ENCODE assay signal across 30 mouse cellular contexts in the genomic region with DNA sequence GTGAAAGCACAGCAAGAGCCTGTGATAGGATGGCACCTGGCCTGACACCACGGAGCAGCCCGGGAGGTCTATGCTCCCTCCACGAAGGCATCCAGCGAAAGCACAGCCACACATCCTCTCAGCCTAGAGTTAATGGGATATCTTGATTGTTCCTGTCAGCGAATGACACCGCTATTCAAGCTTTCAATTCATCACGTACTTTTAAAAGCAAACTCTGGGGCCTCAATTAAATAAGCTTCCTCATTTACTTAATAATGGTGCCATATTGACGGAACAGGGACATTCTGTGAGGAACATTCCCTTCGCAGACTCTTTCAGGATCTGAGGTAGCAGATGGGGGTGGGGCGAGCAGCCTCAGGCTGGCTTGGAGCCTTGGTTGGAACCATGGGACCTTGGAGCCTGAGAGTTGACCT. TPM values are rescaled to one million over a fixed set of nuclear protein-coding genes. Genes with fewer than 3 reads are reported as not detected.
DNase-seq lines count a peak whose midpoint lies in the region; ATAC-seq and TF ChIP-seq lines count a peak whose summit lies in the region.
"Had no signal": no experiment of that assay in that cellular context is flagged by ENCODE, and none has a peak within 500 bp of the region (broad histone marks: within the 10 kb centered on the region; RNA-seq: fewer than 3 reads in every experiment).

No protein-coding gene starts in this region.

- no peaks in the 10 kb centered on the region for H3K4me1 ChIP-seq in forebrain, embryonic 11.5 days (replicated peaks; ENCODE audit: control insufficient read depth, insufficient read depth, low read length)
- H3K4me1 ChIP-seq in forebrain, embryonic 10.5 days: peaks cover 36% of the 10 kb centered on the region
- H3K4me1 ChIP-seq in forebrain, embryonic 12.5 days: peaks cover 19% of the 10 kb centered on the region
- H3K4me1 ChIP-seq in forebrain, postnatal 0 days (ENCODE audit: insufficient read depth): no peaks in the 10 kb centered on the region
- H3K4me1 ChIP-seq: heart, embryonic 15.5 days; hindbrain, embryonic 15.5 days; liver, embryonic 13.5 days; neural tube, embryonic 12.5 days had no signal

- WGBS in forebrain, embryonic 11.5 days: 57% methylated on average over 10 of the region's 10 CpGs
- 70% methylated on average over 10 of the region's 10 CpGs for WGBS in forebrain, embryonic 10.5 days
- WGBS in forebrain, embryonic 12.5 days: 28% methylated on average over 10 of the region's 10 CpGs
- WGBS in forebrain, postnatal 0 days: 30% methylated on average over 10 of the region's 10 CpGs

- H3K9ac ChIP-seq in forebrain, embryonic 11.5 days (ENCODE audit: low read length): no peak overlapping the region
- H3K9ac ChIP-seq in forebrain, embryonic 12.5 days: no peak overlapping the region
- no peak overlapping the region for H3K9ac ChIP-seq in forebrain, postnatal 0 days
- H3K9ac ChIP-seq: heart, embryonic 15.5 days; hindbrain, embryonic 15.5 days; limb, embryonic 15.5 days; liver, embryonic 13.5 days; midbrain, embryonic 12.5 days; neural tube, embryonic 12.5 days had no signal

- H3K4me2 ChIP-seq in forebrain, embryonic 11.5 days (ENCODE audit: low read depth, low read length, severe bottlenecking): no peak overlapping the region
- no peak overlapping the region for H3K4me2 ChIP-seq in forebrain, embryonic 12.5 days
- H3K4me2 ChIP-seq in forebrain, postnatal 0 days (ENCODE audit: low read depth): no peak overlapping the region
- H3K4me2 ChIP-seq: heart, embryonic 15.5 days; hindbrain, embryonic 15.5 days; limb, embryonic 15.5 days; liver, embryonic 13.5 days; midbrain, embryonic 12.5 days; neural tube, embryonic 12.5 days had no signal

- H3K9me3 ChIP-seq in forebrain, embryonic 11.5 days (ENCODE audit: control insufficient read depth, low read length): no peaks in the 10 kb centered on the region; the same call in 1 of the 2 replicates
- H3K9me3 ChIP-seq in forebrain, embryonic 10.5 days: no peaks in the 10 kb centered on the region
- H3K9me3 ChIP-seq in forebrain, embryonic 12.5 days: no peaks in the 10 kb centered on the region
- H3K9me3 ChIP-seq in forebrain, postnatal 0 days (ENCODE audit: low read length): no peaks in the 10 kb centered on the region
- H3K9me3 ChIP-seq: heart, embryonic 10.5 days; heart, embryonic 15.5 days; hindbrain, embryonic 15.5 days; limb, embryonic 10.5 days; limb, embryonic 15.5 days; liver, embryonic 13.5 days had no signal

- no peaks in the 10 kb centered on the region for H3K27me3 ChIP-seq in forebrain, embryonic 11.5 days (ENCODE audit: control insufficient read depth, insufficient read depth, low read length)
- peaks cover 7% of the 10 kb centered on the region for H3K27me3 ChIP-seq in forebrain, embryonic 10.5 days (ENCODE audit: poor library complexity, severe bottlenecking)
- peaks cover 34% of the 10 kb centered on the region for H3K27me3 ChIP-seq in forebrain, embryonic 12.5 days
- H3K27me3 ChIP-seq in forebrain, postnatal 0 days (ENCODE audit: insufficient read depth, low read length): no peaks in the 10 kb centered on the region
- H3K27me3 ChIP-seq: hindbrain, embryonic 15.5 days; limb, embryonic 15.5 days; liver, embryonic 13.5 days; neural tube, embryonic 12.5 days had no signal

- no peaks in the 10 kb centered on the region for H3K36me3 ChIP-seq in forebrain, embryonic 11.5 days (ENCODE audit: control insufficient read depth, insufficient read depth, low read length)
- no peaks in the 10 kb centered on the region for H3K36me3 ChIP-seq in forebrain, embryonic 10.5 days (replicated peaks)
- no peaks in the 10 kb centered on the region for H3K36me3 ChIP-seq in forebrain, embryonic 12.5 days (replicated peaks)
- H3K36me3 ChIP-seq in forebrain, postnatal 0 days (ENCODE audit: insufficient read depth): no peaks in the 10 kb centered on the region
- H3K36me3 ChIP-seq: heart, embryonic 10.5 days; heart, embryonic 15.5 days; hindbrain, embryonic 15.5 days; limb, embryonic 10.5 days; limb, embryonic 15.5 days; liver, embryonic 13.5 days; midbrain, embryonic 12.5 days; neural tube, embryonic 12.5 days had no signal

- H3K27ac ChIP-seq in forebrain, embryonic 11.5 days (ENCODE audit: low read depth, low read length): no peak overlapping the region
- H3K27ac ChIP-seq in forebrain, embryonic 10.5 days: no peak overlapping the region
- H3K27ac ChIP-seq in forebrain, embryonic 12.5 days: no peak overlapping the region
- H3K27ac ChIP-seq in forebrain, postnatal 0 days (ENCODE audit: low read depth, low read length): no peak overlapping the region
- H3K27ac ChIP-seq in left cerebral cortex, adult 2 months: no peak overlapping the region
- H3K27ac ChIP-seq: gastrocnemius, adult 2 months; heart, embryonic 10.5 days; heart, embryonic 15.5 days; hindbrain, embryonic 15.5 days; layer of hippocampus, adult 2 months; limb, embryonic 10.5 days; limb, embryonic 15.5 days; liver, embryonic 13.5 days; midbrain, embryonic 12.5 days; neural tube, embryonic 12.5 days had no signal

- no peak for DNase-seq in forebrain, embryonic 11.5 days (ENCODE audit: low spot score)
- no peak for DNase-seq in forebrain, embryonic 10.5 days (ENCODE audit: extremely low spot score, low spot score)
- peak; percentile 52 for DNase-seq in R1 (ENCODE audit: low read depth, low spot score)
- no peak for DNase-seq in forebrain, postnatal 0 days
- no peak for DNase-seq in left cerebral cortex, adult 2 months (ENCODE audit: extremely low spot score in 1 of 2, low spot score in 2 of 2)
- no peak for DNase-seq in ovary, adult 18-20 months (ENCODE audit: low spot score)
- DNase-seq: adrenal gland, postnatal 10 days; cerebellum, adult 11-12 months; cerebellum, postnatal 10 days; gastrocnemius, adult 2 months; kidney, adult 18-20 months; kidney, postnatal 36 days; liver, embryonic 13.5 days; lung, adult 18-20 months; lung, postnatal 4 days; right cerebral cortex, postnatal 4 days; thymus, adult 2 months; thymus, postnatal 36 days had no signal

- intact Hi-C loops in left cerebral cortex, adult 2 months (cut with DNase I): no loop called here

- peak; percentile 52 for ATAC-seq in forebrain, embryonic 11.5 days (replicated peaks; ENCODE audit: low FRiP score)
- peak; percentile 54; the same call in 1 of the 2 replicates for ATAC-seq in forebrain, embryonic 12.5 days (ENCODE audit: low FRiP score)
- ATAC-seq in forebrain, postnatal 0 days: peak; percentile 76; the same call in 1 of the 2 replicates
- ATAC-seq: lung, postnatal 0 days had no signal

- no peak overlapping the region for H3K4me3 ChIP-seq in forebrain, embryonic 11.5 days (ENCODE audit: low read depth, low read length)
- no peak overlapping the region for H3K4me3 ChIP-seq in forebrain, embryonic 10.5 days
- H3K4me3 ChIP-seq in forebrain, embryonic 12.5 days (replicated peaks): no peak overlapping the region
- no peak overlapping the region for H3K4me3 ChIP-seq in forebrain, postnatal 0 days (ENCODE audit: low read depth, low read length)
- H3K4me3 ChIP-seq in left cerebral cortex, adult 2 months: no peak overlapping the region
- H3K4me3 ChIP-seq: gastrocnemius, adult 2 months; heart, embryonic 10.5 days; heart, embryonic 15.5 days; hindbrain, embryonic 15.5 days; layer of hippocampus, adult 2 months; limb, embryonic 10.5 days; limb, embryonic 15.5 days; liver, embryonic 13.5 days; megakaryocyte, embryonic 14.5 days; midbrain, embryonic 12.5 days; myocyte; neural tube, embryonic 12.5 days had no signal

- no peak for TF ChIP-seq CTCF in forebrain, postnatal 0 days (IDR thresholded peaks at IDR 0.05; ENCODE audit: low read depth)
- TF ChIP-seq CTCF in left cerebral cortex, adult 2 months (IDR thresholded peaks at IDR 0.05): no peak

RNA-seq across cellular contexts. Expression of gene Clmn, which starts 14.7 kb away (rescaled TPM):
- polyA plus RNA-seq in forebrain, embryonic 11.5 days (2014; fragmentation: Nextera tagmentation; extraction: Ambion mirVana): 2.8 and 3.2 TPM in 2 replicates
- 1.6 and 2.1 TPM in 2 replicates for polyA plus RNA-seq in forebrain, embryonic 10.5 days (2016; fragmentation: Nextera tagmentation; extraction: Ambion mirVana)
- 2.6 and 2.8 TPM in 2 replicates for polyA plus RNA-seq in forebrain, embryonic 12.5 days (2016; fragmentation: Nextera tagmentation; extraction: Ambion mirVana)
- 1.8 and 2.0 TPM in 2 replicates for total RNA-seq in forebrain, postnatal 0 days (2014; rRNA removed)
- 1.2 and 1.8 TPM in 2 replicates for polyA plus RNA-seq in forebrain, postnatal 0 days (2015; fragmentation: Nextera tagmentation; extraction: Ambion mirVana)
- 10 to 100 TPM; 43.1 to 51.7 TPM for total RNA-seq in left cerebral cortex, adult 2 months (2021)
